8 mouse cellular contexts compared by ENCODE assay signal in genomic region chr17:3082125-3082755, GRCm38 (mm10). TPM values are rescaled to one million over a fixed set of nuclear protein-coding genes. Genes with fewer than 3 reads are reported as not detected.
DNase-seq lines count a peak whose midpoint lies in the region; ATAC-seq and TF ChIP-seq lines count a peak whose summit lies in the region.
"Not testable (repeated sequence)": the region's sequence is repeated elsewhere in the genome, so short reads cannot be mapped to it uniquely, and the experiment has no call there.

No protein-coding gene starts in this region.

- not testable (repeated sequence) for H3K9ac ChIP-seq in hindbrain, embryonic 14.5 days; lung, embryonic 16.5 days (ENCODE audit: low read length)

- not testable (repeated sequence) for DNase-seq in Patski (ENCODE audit: low read depth, low spot score); hindbrain, embryonic 14.5 days (ENCODE audit: low spot score)
- DNase-seq in gastrocnemius, postnatal 10 days: peak; percentile 23
- DNase-seq in layer of hippocampus, postnatal 36 days: peak; percentile 45 to 55
- DNase-seq in thymus, postnatal 25 days: peak; percentile 34

- WGBS in hindbrain, embryonic 14.5 days: 79% methylated on average over 6 of the region's 9 CpGs
- 61% methylated on average over 6 of the region's 9 CpGs for WGBS in lung, embryonic 16.5 days
- WGBS in olfactory bulb, adult 2 months: 67% methylated on average over 7 of the region's 9 CpGs

- not testable (repeated sequence) for H3K27ac ChIP-seq in hindbrain, embryonic 14.5 days; lung, embryonic 16.5 days (ENCODE audit: low read length); olfactory bulb, adult 2 months (ENCODE audit: insufficient read depth, low read depth, low read length)

- CTCF ChIA-PET in Patski (lab: Charles Lee): not testable (repeated sequence)

- ATAC-seq in Patski: peak; percentile 14
- ATAC-seq in common myeloid progenitor, adult 5-6 weeks (replicated peaks; ENCODE audit: low read depth, poor library complexity, severe bottlenecking): peak; percentile 6
- ATAC-seq in hindbrain, embryonic 14.5 days (ENCODE audit: low FRiP score): peak; percentile 77
- peak; percentile 32 for ATAC-seq in lung, embryonic 16.5 days (ENCODE audit: low read depth)

- peak overlapping the region; percentile 42 for H3K4me3 ChIP-seq in hindbrain, embryonic 14.5 days (replicated peaks; ENCODE audit: low read length)
- not testable (repeated sequence) for H3K4me3 ChIP-seq in lung, embryonic 16.5 days (ENCODE audit: low read length)
- 0 out of 2 replicates have a peak overlapping the region, but pooled peaks have one; percentile 44 for H3K4me3 ChIP-seq in olfactory bulb, adult 2 months (ENCODE audit: insufficient read depth, low read depth, low read length)

- TF ChIP-seq POLR2A in olfactory bulb, adult 2 months (IDR thresholded peaks at IDR 0.05; ENCODE audit: insufficient read depth, low read depth, low read length): not testable (repeated sequence)

- POLR2A ChIA-PET in Patski (lab: Charles Lee): not testable (repeated sequence)

- H3K27me3 ChIP-seq in Patski; hindbrain, embryonic 14.5 days (ENCODE audit: control insufficient read depth, insufficient read depth, low read length); lung, embryonic 16.5 days (ENCODE audit: control insufficient read depth, insufficient read depth, low read depth, low read length): not testable (repeated sequence)

- in situ Hi-C loops in Patski (cut with MboI; ENCODE audit: low pct_unique_long_range_greater_than_20kb): not testable (repeated sequence)

- not testable (repeated sequence) for H3K36me3 ChIP-seq in hindbrain, embryonic 14.5 days (replicated peaks; ENCODE audit: control insufficient read depth, insufficient read depth); lung, embryonic 16.5 days (ENCODE audit: control insufficient read depth, insufficient read depth, low read length)

- not testable (repeated sequence) for TF ChIP-seq CTCF in Patski (IDR thresholded peaks at IDR 0.05); olfactory bulb, adult 2 months (IDR thresholded peaks at IDR 0.05; ENCODE audit: insufficient read depth, low read depth, low read length)

- not testable (repeated sequence) for H3K9me3 ChIP-seq in hindbrain, embryonic 14.5 days (ENCODE audit: control insufficient read depth, low read length); lung, embryonic 16.5 days (ENCODE audit: control insufficient read depth, low read length)

- not testable (repeated sequence) for H3K4me1 ChIP-seq in hindbrain, embryonic 14.5 days (replicated peaks; ENCODE audit: control insufficient read depth, insufficient read depth, low read length); lung, embryonic 16.5 days (replicated peaks; ENCODE audit: control insufficient read depth, insufficient read depth, low read length); olfactory bulb, adult 2 months (ENCODE audit: control insufficient read depth, insufficient read depth, low read length)

- H3K4me2 ChIP-seq in hindbrain, embryonic 14.5 days (replicated peaks): peak overlapping the region; percentile 42
- H3K4me2 ChIP-seq in lung, embryonic 16.5 days (ENCODE audit: low read depth, low read length): peak overlapping the region; percentile 46; the same call in 1 of the 2 replicates

RNA-seq across cellular contexts. Expression of gene Scaf8, which starts 32.5 kb away (rescaled TPM):
- 45.4 TPM for polyA plus RNA-seq in Patski (2021)
- 34.0 and 52.3 TPM in 2 replicates for total RNA-seq in common myeloid progenitor, adult 5-6 weeks (2017)
- total RNA-seq in gastrocnemius, postnatal 10 days (2021): 10 to 100 TPM; 26.9 to 38.5 TPM
- 19.3 and 21.3 TPM in 2 replicates for polyA plus RNA-seq in hindbrain, embryonic 14.5 days (2014; fragmentation: Nextera tagmentation; extraction: Ambion mirVana)
- 10 to 100 TPM; 58.3 to 60.4 TPM for total RNA-seq in layer of hippocampus, postnatal 36 days (2021)
- 16.0 and 18.1 TPM in 2 replicates for polyA plus RNA-seq in lung, embryonic 16.5 days (2015; fragmentation: Nextera tagmentation; extraction: Ambion mirVana)
- 94.1 TPM in 1 of 2 replicates, not detected in the other for polyA plus RNA-seq in olfactory bulb, adult 2 months (2012; ENCODE audit: insufficient read depth, insufficient read length, low replicate concordance, missing spikeins)

Comparison
In these comparisons a context has a peak if more than half of its experiments do, and no peak if none do; other contexts are left out.
1. ATAC-seq: peak in every context shown above with its lines; median percentile 77 in hindbrain, embryonic 14.5 days; 32 in lung, embryonic 16.5 days; 14 in Patski; 6 in common myeloid progenitor, adult 5-6 weeks.